Mouse (Mus musculus) liver, postnatal 0 days (tissue): ENCODE measurements at regions not wholly inside any gene's neighbourhood (a gene's known extent, or its start where the extent isn't known, plus 50 kb on each side); places are given as distances from the start of the nearest gene placed in this dataset.

ENCODE experiments used
- ATAC-seq: fragments of 200-750 bp; cut with Nextera tagmentation; 2 replicates; pipeline ENCODE4 v1.8.0; 2017; ENCODE audit warnings: mild to moderate bottlenecking, moderate library complexity
- DNase-seq: peaks from one replicate; pipeline ENCODE4 v3.0.0-alpha.2; 2016
- H3K27ac ChIP-seq: fragments of 300-500 bp; sonication (generic); 2 replicates; pipeline ENCODE4 v1.5.1; 2014; ENCODE audit warnings: antibody characterized with exemption, moderate library complexity, mild to moderate bottlenecking, low read depth
- H3K27me3 ChIP-seq: fragments of 300-500 bp; sonication (generic); 2 replicates; pipeline ENCODE4 v1.6.1; 2014; ENCODE audit warnings: low read length, control low read depth, mixed read lengths; ENCODE audit not compliant: insufficient read depth
- H3K36me3 ChIP-seq: fragments of 300-500 bp; sonication (generic); replicated peaks from 2 replicates; pipeline ENCODE4 v1.6.1; 2014; ENCODE audit warnings: mild to moderate bottlenecking, control low read depth, low read length, moderate library complexity, mixed read lengths; ENCODE audit not compliant: insufficient read depth
- H3K4me1 ChIP-seq: fragments of 300-500 bp; sonication (generic); 2 replicates; pipeline ENCODE4 v1.6.1; 2014; ENCODE audit warnings: antibody characterized with exemption, mild to moderate bottlenecking, control low read depth; ENCODE audit not compliant: insufficient read depth
- H3K4me2 ChIP-seq: fragments of 300-500 bp; sonication (generic); 2 replicates; pipeline ENCODE4 v1.6.1; 2014; ENCODE audit warnings: low read depth, mild to moderate bottlenecking, low read length, moderate library complexity, mixed read lengths
- H3K4me3 ChIP-seq: fragments of 300-500 bp; sonication (generic); 2 replicates; pipeline ENCODE4 v1.5.1; 2014; ENCODE audit warnings: low read depth, low read length
- H3K9ac ChIP-seq: fragments of 300-500 bp; sonication (generic); replicated peaks from 2 replicates; pipeline ENCODE4 v1.6.1; 2014; ENCODE audit warnings: mild to moderate bottlenecking, moderate library complexity
- H3K9me3 ChIP-seq: fragments of 300-500 bp; sonication (generic); 2 replicates; pipeline ENCODE4 v1.6.1; 2016; ENCODE audit warnings: mild to moderate bottlenecking, control low read depth, low read length, mixed read lengths
- CTCF ChIP-seq: sonication (generic); IDR thresholded peaks from 2 replicates; pipeline ENCODE4 v1.5.1; 2016; ENCODE audit warnings: antibody characterized with exemption, low read depth
- EP300 ChIP-seq: IDR thresholded peaks from 2 replicates; pipeline ENCODE4 v1.6.1; 2016; ENCODE audit warnings: antibody characterized with exemption, low read depth, mild to moderate bottlenecking
- WGBS: fragments of 180-500 bp; shearing (Covaris S2); extraction: QIAGEN DNeasy Blood & Tissue Kit; methylation state at CpG from one replicate; pipeline ENCODE4 v1.1.7; 2014; ENCODE audit not compliant: insufficient replicate concordance; 5-methylcytosine and 5-hydroxymethylcytosine counted together

DNA sequence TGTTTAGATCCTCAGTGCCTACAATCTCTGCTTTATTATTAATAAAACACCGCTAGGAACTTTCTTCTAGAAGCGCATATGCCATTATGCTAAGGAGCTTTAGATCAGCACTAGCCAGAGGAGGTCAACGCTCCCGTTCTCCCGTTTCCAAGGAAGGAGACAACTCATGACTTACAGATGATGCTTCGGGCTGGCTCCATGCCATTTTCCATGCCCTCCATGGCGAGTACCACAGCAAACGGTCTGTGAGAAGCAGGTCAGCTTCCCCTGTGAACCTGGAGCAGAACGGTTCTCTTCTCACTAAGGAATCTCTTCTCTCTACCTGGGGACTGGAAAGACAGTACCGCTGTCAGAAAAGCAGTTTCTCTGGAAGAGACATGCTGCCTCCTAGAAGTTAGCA lies 559.8 kb downstream of the Tox3 start:
- TF ChIP-seq CTCF = no peak
- no peak for TF ChIP-seq EP300
- Histone ChIP-seq H3K4me2 (no peak overlapping the region), H3K27ac (no peak overlapping the region), H3K4me1 (no peaks in the 10 kb centered on the region), H3K9me3 (no peaks in the 10 kb centered on the region), H3K36me3 (no peaks in the 10 kb centered on the region), H3K9ac (no peak overlapping the region), H3K4me3 (no peak overlapping the region), H3K27me3 (no peaks in the 10 kb centered on the region)
- WGBS = 70% methylated on average over 10 of the region's 10 CpGs
- DNase-seq = no peak
- ATAC-seq = no peak

DNA sequence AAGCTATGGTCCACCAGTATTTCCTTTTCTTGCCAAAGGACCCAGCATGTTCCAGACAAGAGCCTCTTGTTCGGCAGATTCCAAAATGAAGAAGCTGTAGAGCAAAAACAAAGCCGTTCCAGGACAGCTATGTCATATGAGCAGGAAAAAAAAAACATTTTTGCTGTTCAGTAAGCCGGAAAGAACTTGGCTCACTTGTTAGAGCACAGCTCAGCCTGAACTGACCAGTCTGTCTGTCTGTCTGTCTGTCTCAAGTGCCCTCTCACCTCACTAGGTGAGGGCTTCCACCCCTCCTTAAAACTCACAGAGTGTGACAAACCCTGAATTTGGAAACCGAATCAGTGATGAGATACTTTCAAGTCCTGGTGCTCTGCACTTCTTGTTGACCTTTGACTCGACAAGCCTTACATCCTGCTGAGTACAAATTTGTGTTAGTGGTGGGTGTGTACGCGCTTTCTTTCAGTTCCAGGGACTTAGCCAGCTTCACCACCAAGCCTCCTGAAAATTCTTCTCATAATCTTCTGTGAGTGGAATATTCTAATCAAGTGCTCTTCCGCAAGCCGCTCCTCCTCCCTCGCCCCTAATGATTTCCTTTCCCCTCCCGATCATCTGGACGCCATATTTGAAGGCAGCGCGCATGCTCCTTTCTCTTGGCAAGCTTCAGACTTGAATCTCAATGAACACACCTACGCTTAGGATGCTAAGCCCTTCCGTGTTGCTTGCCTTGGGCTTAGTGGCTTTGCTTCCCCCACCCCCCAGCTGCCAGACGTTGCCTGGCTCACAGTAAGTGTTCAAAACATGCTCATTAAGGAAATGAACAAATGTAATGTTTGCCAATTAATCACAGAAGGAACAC lies 560.9 kb downstream of the Tox3 start:
- WGBS = 64% methylated on average over 17 of the region's 17 CpGs
- Histone ChIP-seq H3K4me1 (no peaks in the 10 kb centered on the region), H3K4me2 (no peak overlapping the region), H3K27me3 (no peaks in the 10 kb centered on the region), H3K36me3 (no peaks in the 10 kb centered on the region), H3K4me3 (no peak overlapping the region), H3K27ac (no peak overlapping the region), H3K9me3 (no peaks in the 10 kb centered on the region), H3K9ac (no peak overlapping the region)
- no peak for ATAC-seq
- TF ChIP-seq EP300 = no peak
- TF ChIP-seq CTCF = no peak
- no peak for DNase-seq

DNA sequence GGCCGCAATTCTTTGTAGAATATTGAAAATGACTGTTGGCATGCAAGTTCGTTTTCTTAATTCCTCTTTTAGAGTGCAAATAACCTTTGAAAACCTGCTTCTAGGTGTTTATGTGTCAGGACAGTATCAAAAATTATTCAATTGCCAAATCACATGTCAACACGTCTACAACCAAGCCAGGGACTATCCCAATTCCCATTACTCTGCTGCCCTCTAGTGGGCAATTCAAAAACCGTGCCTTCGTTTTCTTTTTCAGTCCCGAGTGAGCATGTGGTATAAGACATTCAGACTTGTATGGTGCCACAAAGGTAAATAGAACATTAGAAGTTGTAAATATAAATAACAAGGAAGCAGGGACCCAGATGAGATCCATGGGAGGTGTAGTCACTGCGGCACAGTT lies 563.1 kb downstream of the Tox3 start:
- Histone ChIP-seq H3K4me3 (no peak overlapping the region), H3K4me1 (no peaks in the 10 kb centered on the region), H3K9ac (no peak overlapping the region), H3K4me2 (no peak overlapping the region), H3K36me3 (no peaks in the 10 kb centered on the region), H3K27me3 (no peaks in the 10 kb centered on the region), H3K9me3 (no peaks in the 10 kb centered on the region), H3K27ac (no peak overlapping the region)
- ATAC-seq (no peak), DNase-seq (peak; percentile 70)
- no peak for TF ChIP-seq EP300
- TF ChIP-seq CTCF = peak; percentile 88
- 18% methylated on average over 7 of the region's 7 CpGs for WGBS

DNA sequence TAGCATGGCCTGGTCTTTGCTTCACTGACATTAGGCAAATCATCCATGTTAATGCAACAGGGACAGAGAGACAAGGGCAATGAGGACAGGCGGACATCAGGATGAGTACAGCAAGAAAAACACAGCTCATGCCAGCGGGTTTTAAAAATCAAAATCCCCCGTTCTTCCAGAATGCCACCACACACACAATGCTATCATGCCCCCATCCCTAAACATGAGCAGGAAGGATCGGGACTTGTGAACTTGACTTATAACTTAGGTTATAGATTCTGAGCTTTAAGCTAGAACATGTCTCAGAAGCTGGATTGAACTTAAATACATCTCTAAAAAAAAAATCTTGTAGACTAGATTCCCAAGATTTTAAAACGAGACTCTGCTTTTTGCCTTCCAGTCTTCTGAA lies 564.8 kb downstream of the Tox3 start:
- TF ChIP-seq CTCF = no peak
- TF ChIP-seq EP300 = no peak
- Histone ChIP-seq H3K36me3 (no peaks in the 10 kb centered on the region), H3K4me1 (no peaks in the 10 kb centered on the region), H3K27ac (no peak overlapping the region), H3K9ac (no peak overlapping the region), H3K4me2 (no peak overlapping the region), H3K27me3 (no peaks in the 10 kb centered on the region), H3K4me3 (no peak overlapping the region), H3K9me3 (no peaks in the 10 kb centered on the region)
- DNase-seq = no peak
- WGBS = 71% methylated on average over 5 of the region's 5 CpGs
- ATAC-seq = no peak

DNA sequence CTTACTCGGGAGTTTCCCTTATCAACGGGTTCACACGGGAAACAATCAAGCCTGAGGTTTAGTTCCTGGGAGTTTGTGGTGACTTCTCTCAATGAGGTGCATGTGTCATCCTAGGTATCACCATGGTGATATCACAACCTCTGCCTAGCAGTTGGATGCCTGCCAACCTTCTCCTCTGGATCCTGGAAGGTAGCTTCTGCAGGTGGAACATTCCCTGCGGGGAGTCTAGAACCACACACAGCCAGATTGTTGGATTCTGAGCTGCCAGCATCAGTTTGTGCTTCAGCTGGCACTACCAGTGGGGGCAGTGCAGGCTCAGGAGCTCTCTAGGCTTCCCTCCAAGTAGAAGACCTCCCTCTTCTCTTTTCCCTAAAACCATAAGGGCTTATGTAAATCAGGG lies 581.8 kb downstream of the Tox3 start:
- H3K4me3 ChIP-seq = no peak overlapping the region
- 54% methylated on average over 4 of the region's 4 CpGs for WGBS
- no peaks in the 10 kb centered on the region for H3K4me1 ChIP-seq
- TF ChIP-seq CTCF = no peak
- no peaks in the 10 kb centered on the region for H3K27me3 ChIP-seq
- ATAC-seq = no peak
- no peaks in the 10 kb centered on the region for H3K36me3 ChIP-seq
- H3K27ac ChIP-seq = no peak overlapping the region
- H3K4me2 ChIP-seq = no peak overlapping the region
- no peak for DNase-seq
- H3K9ac ChIP-seq = no peak overlapping the region
- no peaks in the 10 kb centered on the region for H3K9me3 ChIP-seq

DNA sequence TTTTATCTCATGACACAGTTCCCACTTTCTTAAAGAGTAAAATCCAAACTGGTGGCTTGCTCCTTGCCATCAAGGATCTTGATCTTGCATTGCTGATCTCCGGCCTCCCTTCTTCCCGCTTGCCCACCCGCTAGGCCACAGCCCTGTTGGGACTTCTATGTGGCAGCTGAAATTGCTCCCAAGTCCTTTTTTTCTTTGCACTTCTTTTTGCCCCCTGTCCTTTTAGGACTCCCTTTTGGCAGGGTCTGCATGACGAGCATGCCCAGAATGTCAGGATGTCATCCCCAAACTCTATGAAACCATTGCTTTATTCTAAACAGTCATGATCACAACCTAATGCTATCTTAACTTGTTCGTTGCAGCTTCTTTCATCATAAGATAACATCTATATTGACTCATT lies 588.6 kb downstream of the Tox3 start:
- ATAC-seq (no peak), DNase-seq (no peak)
- 78% methylated on average over 5 of the region's 5 CpGs for WGBS
- Histone ChIP-seq H3K9ac (no peak overlapping the region), H3K27me3 (no peaks in the 10 kb centered on the region), H3K36me3 (no peaks in the 10 kb centered on the region), H3K27ac (no peak overlapping the region), H3K4me1 (no peaks in the 10 kb centered on the region), H3K4me3 (no peak overlapping the region), H3K4me2 (no peak overlapping the region), H3K9me3 (no peaks in the 10 kb centered on the region)
- no peak for TF ChIP-seq CTCF
- TF ChIP-seq EP300 = no peak
